Mouse (Mus musculus): ENCODE data around the gene Lipa. TPM values are rescaled to one million over a fixed set of nuclear protein-coding genes. Genes with fewer than 3 reads are reported as not detected.

Gene Lipa
- polyA plus RNA-seq, 1 experiment from 2014 or later = 44.0 TPM

DNA sequence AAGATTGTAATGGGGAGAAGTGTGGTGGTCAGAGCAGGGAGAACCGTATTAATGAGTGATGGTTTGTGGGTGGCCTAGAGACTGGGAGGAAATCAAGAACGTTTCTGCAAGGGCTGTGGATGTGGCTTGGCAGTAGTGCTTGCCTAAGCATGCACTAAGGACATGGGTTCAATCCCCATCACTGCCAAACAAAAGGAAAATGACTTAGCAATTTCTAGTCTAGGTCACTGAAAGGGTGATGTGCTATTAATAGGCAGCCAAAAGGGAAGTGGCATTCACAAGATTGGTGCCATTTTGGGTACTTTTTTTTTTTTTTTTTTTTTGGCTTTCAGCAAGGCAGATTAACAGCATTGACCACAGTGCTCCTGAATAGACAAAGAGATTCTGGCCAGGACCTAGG lies 5.9 kb downstream of the Lipa start:
- ATAC-seq (ENCODE audit: insufficient number of reproducible peaks, low FRiP score, low TSS enrichment, low read depth) = no peak

DNA sequence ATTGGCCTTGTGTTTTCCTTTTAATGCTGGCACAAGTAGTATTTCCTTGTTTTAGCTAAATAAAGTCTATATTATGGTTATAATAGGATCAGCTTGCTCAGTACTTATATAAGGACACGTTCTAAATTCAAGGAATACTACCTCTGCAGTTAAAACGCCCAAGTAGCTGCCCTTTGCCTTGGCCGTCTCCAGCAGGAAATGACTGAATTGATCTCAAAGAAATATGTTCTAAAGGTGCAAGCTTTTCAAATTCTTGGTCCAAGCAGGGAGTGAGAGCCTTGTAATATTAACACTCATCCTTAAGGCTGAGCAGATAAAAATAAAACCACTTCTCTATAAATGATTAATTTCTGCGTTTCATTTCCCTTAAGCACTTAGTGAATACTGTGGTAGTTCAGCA lies 7.2 kb downstream of the Lipa start:
- 84% methylated on average over 4 of the region's 4 CpGs for WGBS
- Histone ChIP-seq H3K9me3 (replicated peaks) (no peaks in the 10 kb centered on the region), H3K27me3 (no peaks in the 10 kb centered on the region), H3K4me2 (replicated peaks) (no peak overlapping the region), H3K4me3 (replicated peaks) (no peak overlapping the region), H3K4me1 (no peaks in the 10 kb centered on the region), H3K36me3 (peaks cover 5% of the 10 kb centered on the region; the same call in 1 of the 2 replicates), H3K9ac (no peak overlapping the region), H3K27ac (replicated peaks) (no peak overlapping the region)
- no peak for ATAC-seq (ENCODE audit: insufficient number of reproducible peaks, low FRiP score, low TSS enrichment, low read depth)

More for the DNA sequence above, 5.9 kb downstream of the Lipa start:
- 65% methylated on average over 2 of the region's 2 CpGs for WGBS
- Histone ChIP-seq H3K9me3 (replicated peaks) (no peaks in the 10 kb centered on the region), H3K27ac (replicated peaks) (no peak overlapping the region), H3K9ac (no peak overlapping the region), H3K4me1 (no peaks in the 10 kb centered on the region), H3K36me3 (peaks cover 5% of the 10 kb centered on the region; the same call in 1 of the 2 replicates), H3K4me2 (replicated peaks) (no peak overlapping the region), H3K4me3 (replicated peaks) (no peak overlapping the region), H3K27me3 (no peaks in the 10 kb centered on the region)

DNA sequence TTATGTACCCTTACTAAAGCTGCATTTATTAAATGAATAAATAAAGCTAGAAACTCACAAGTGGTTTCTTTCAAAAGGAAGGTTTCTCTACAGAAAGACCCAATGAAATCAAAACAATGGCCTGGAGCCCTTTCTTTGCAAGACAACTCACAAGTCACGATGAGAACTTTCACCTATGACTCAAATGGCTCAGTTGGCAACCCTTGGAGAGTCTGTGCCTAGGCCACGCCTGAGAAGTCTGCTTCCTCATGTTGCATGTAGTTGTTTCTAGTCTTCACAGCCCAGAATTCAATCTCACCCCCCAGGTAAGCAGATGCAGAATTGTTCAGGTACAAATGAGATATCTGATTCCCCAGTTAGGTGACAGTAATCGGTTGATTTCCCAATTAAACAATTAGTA lies 7.6 kb downstream of the Lipa start:
- H3K4me2 ChIP-seq (replicated peaks) = no peak overlapping the region
- no peak overlapping the region for H3K4me3 ChIP-seq (replicated peaks)
- ATAC-seq (ENCODE audit: insufficient number of reproducible peaks, low FRiP score, low TSS enrichment, low read depth) = no peak
- H3K4me1 ChIP-seq = no peaks in the 10 kb centered on the region
- no peaks in the 10 kb centered on the region for H3K9me3 ChIP-seq (replicated peaks)
- H3K36me3 ChIP-seq = peaks cover 5% of the 10 kb centered on the region; the same call in 1 of the 2 replicates
- no peak overlapping the region for H3K9ac ChIP-seq
- 82% methylated on average over 3 of the region's 3 CpGs for WGBS
- H3K27me3 ChIP-seq = no peaks in the 10 kb centered on the region
- no peak overlapping the region for H3K27ac ChIP-seq (replicated peaks)

DNA sequence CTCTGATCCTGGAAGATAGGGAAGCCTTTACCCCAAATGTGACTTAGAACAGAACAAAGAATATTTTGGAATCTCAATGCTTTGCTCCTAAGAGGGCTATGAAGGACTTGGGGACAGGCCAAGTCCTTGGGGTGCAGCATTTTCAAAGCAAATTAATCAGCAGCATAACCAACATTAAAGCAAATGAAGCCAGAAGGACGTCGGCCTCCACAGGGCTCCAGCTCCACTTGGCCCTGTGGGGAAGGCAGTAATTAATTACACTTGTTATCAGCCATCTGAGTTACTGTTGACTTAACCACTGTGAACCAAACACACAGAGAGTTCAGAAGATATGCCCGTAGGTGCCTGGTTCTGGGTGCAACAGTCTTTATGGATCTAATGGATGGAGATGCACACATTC lies 8.5 kb downstream of the Lipa start:
- Histone ChIP-seq H3K27ac (replicated peaks) (no peak overlapping the region), H3K4me1 (no peaks in the 10 kb centered on the region), H3K9me3 (replicated peaks) (no peaks in the 10 kb centered on the region), H3K4me3 (replicated peaks) (no peak overlapping the region), H3K9ac (no peak overlapping the region), H3K27me3 (no peaks in the 10 kb centered on the region), H3K4me2 (replicated peaks) (no peak overlapping the region), H3K36me3 (peaks cover 5% of the 10 kb centered on the region; the same call in 1 of the 2 replicates)
- 69% methylated on average over 3 of the region's 3 CpGs for WGBS
- ATAC-seq (ENCODE audit: insufficient number of reproducible peaks, low FRiP score, low TSS enrichment, low read depth) = no peak

DNA sequence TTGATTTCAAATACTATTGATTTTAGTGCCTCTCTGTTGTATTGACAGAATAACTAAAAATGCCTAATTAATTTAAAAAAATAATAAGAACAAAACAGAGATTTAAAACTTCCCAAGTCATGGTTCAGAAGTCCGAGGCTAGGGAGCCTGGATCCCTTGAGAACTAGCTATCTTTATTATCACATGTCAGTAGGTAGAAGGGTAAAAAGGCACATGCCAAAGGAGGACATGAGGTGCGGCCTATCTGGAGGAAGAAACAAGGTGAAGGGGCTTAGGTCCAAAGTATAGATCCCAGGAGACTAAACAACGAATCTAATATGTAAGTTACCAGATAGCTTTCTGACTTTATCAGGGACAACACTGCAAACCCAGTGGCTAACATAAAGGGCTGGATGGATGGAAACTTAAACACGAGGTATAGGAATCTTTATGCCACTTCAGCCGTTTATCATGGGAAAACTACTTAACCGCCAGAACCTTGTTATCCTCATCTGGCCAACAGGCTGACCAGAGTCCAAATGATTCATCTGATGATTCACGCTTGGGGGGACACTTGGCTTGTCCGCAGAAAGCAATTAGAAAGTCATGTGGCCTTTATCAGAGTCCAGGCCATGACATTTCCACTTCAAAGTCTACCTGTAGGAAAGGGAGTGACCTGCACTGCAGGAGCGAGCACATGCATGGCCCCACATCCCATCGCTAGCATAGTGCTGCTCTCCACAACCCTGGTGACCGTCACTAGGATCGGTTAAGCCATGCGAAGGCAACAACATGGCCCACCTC lies 9.3 kb downstream of the Lipa start:
- no peak overlapping the region for H3K4me3 ChIP-seq (replicated peaks)
- H3K27me3 ChIP-seq = no peaks in the 10 kb centered on the region
- H3K36me3 ChIP-seq = peaks cover 5% of the 10 kb centered on the region; the same call in 1 of the 2 replicates
- H3K9me3 ChIP-seq (replicated peaks) = no peaks in the 10 kb centered on the region
- H3K27ac ChIP-seq (replicated peaks) = no peak overlapping the region
- H3K9ac ChIP-seq = no peak overlapping the region
- 93% methylated on average over 13 of the region's 13 CpGs for WGBS
- no peak overlapping the region for H3K4me2 ChIP-seq (replicated peaks)
- H3K4me1 ChIP-seq = no peaks in the 10 kb centered on the region
- no peak for ATAC-seq (ENCODE audit: insufficient number of reproducible peaks, low FRiP score, low TSS enrichment, low read depth)

DNA sequence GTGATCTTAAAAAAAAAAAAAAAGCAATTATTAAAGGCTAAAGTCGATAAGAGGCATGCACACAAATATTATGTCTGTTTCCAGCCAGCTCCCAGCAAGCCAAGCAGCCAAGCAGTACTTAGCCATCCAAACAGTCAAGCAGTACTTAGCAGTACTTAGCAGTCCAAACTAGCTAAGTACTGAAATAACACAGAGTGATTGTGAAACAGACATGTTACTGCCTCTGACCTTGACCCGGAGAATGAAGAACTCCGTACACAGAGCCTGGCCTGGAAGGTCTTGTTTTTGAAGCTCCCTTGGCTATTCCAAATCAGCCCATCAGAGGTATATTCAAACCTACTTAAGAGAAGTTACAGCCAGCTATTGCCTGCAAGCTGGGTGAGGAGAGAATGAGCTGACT lies 10.1 kb downstream of the Lipa start:
- 91% methylated on average over 3 of the region's 3 CpGs for WGBS
- H3K27ac ChIP-seq (replicated peaks) = no peak overlapping the region
- H3K4me2 ChIP-seq (replicated peaks) = no peak overlapping the region
- no peaks in the 10 kb centered on the region for H3K9me3 ChIP-seq (replicated peaks)
- H3K9ac ChIP-seq = no peak overlapping the region
- peaks cover 5% of the 10 kb centered on the region; the same call in 1 of the 2 replicates for H3K36me3 ChIP-seq
- no peak for ATAC-seq (ENCODE audit: insufficient number of reproducible peaks, low FRiP score, low TSS enrichment, low read depth)
- H3K4me3 ChIP-seq (replicated peaks) = no peak overlapping the region
- no peaks in the 10 kb centered on the region for H3K27me3 ChIP-seq
- H3K4me1 ChIP-seq = no peaks in the 10 kb centered on the region

DNA sequence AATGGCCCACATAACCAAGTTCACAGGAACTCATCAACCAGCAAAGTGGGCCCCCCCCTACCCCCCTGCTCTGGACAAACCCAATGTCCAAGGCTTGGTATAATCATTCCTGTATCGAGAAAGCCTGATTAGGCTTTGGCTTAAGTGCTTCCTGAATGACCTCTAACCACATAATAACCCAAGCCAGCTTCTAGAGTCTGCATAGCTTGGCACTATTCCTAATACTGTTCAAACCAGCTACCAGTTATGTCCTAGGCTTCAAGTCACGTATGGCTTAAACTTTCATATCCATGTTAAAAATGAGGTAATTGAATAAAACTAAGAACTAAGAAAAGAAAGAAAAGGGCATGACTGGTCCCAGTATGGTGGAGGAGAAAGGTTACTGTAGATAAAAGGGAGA lies 10.9 kb downstream of the Lipa start:
- Histone ChIP-seq H3K4me3 (replicated peaks) (no peak overlapping the region), H3K9me3 (replicated peaks) (no peaks in the 10 kb centered on the region), H3K27ac (replicated peaks) (no peak overlapping the region), H3K36me3 (peaks cover 5% of the 10 kb centered on the region; the same call in 1 of the 2 replicates), H3K4me1 (no peaks in the 10 kb centered on the region), H3K27me3 (no peaks in the 10 kb centered on the region), H3K9ac (no peak overlapping the region), H3K4me2 (replicated peaks) (no peak overlapping the region)
- 68% methylated on average over 2 of the region's 2 CpGs for WGBS
- ATAC-seq (ENCODE audit: insufficient number of reproducible peaks, low FRiP score, low TSS enrichment, low read depth) = no peak

DNA sequence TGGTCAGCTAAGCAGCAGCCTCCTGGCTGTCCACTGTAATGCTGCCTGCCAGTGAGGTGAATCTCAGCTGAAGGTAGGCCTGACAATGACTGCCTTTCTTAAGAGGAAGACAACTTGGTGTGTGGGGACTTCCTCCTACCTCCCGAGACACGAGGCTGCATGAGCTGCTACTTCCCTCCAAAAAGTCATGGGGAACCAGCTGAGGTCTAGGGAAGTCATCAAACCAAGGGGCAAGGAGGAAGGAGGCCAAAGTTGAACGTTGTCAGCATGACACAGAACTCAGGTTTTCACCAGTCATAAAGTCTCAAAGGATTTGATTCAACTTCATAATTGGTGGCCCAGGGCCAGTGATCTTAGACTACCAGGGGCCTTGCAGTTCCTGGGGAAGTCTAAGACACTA lies 11.6 kb downstream of the Lipa start:
- H3K9ac ChIP-seq = no peak overlapping the region
- H3K27ac ChIP-seq (replicated peaks) = no peak overlapping the region
- H3K4me3 ChIP-seq (replicated peaks) = no peak overlapping the region
- ATAC-seq (ENCODE audit: insufficient number of reproducible peaks, low FRiP score, low TSS enrichment, low read depth) = no peak
- no peak overlapping the region for H3K4me2 ChIP-seq (replicated peaks)
- H3K27me3 ChIP-seq = no peaks in the 10 kb centered on the region
- WGBS = 70% methylated on average over 3 of the region's 3 CpGs
- H3K4me1 ChIP-seq = no peaks in the 10 kb centered on the region
- H3K9me3 ChIP-seq (replicated peaks) = no peaks in the 10 kb centered on the region
- H3K36me3 ChIP-seq = peaks cover 5% of the 10 kb centered on the region; the same call in 1 of the 2 replicates

DNA sequence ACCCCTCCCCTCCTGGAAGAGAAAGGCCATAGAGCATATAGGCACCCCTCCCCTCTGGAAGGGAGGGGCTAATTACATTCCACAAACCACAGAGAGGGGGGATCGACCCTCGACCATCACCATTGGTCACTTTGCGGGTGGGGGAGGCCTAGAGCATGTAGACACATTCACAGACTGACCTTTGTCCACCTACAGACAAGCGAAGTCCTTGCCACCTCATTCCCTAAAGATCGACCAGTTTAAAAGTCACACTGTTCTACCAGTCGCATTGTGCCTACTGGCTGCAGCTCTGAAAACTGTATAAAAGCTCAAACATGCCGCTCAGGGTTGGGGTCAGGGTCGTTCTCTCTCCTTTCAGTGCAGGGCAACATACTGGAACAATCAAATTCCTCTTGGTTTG lies 15.7 kb downstream of the Lipa start:
- 64% methylated on average over 8 of the region's 8 CpGs for WGBS
- no peaks in the 10 kb centered on the region for H3K4me1 ChIP-seq
- no peak for ATAC-seq (ENCODE audit: insufficient number of reproducible peaks, low FRiP score, low TSS enrichment, low read depth)

DNA sequence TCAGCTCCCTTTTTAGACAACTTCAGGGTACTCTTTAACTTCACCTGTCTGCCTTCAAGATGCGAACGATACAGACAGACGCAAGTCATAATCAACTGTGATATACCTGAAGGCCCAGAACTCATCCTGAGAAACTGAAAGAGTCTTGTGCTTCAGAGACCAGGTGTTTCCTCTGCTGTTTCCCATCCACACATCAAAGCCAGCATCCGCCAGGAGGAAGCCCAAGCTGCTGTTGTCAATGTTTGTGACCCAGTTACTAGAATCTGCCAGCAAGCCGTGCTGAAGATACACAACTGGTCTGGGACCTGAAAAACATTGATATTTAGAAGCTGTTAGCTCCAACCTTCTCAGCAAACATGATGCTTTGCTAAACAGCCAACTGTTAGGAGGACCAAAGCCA lies 16.6 kb downstream of the Lipa start:
- Histone ChIP-seq H3K4me3 (replicated peaks) (no peak overlapping the region), H3K9me3 (replicated peaks) (no peaks in the 10 kb centered on the region), H3K4me2 (replicated peaks) (no peak overlapping the region), H3K27me3 (no peaks in the 10 kb centered on the region), H3K9ac (no peak overlapping the region), H3K27ac (replicated peaks) (no peak overlapping the region), H3K4me1 (no peaks in the 10 kb centered on the region), H3K36me3 (peaks cover 20% of the 10 kb centered on the region)
- WGBS = 79% methylated on average over 5 of the region's 5 CpGs
- no peak for ATAC-seq (ENCODE audit: insufficient number of reproducible peaks, low FRiP score, low TSS enrichment, low read depth)

More for the DNA sequence above, 15.7 kb downstream of the Lipa start:
- Histone ChIP-seq H3K27me3 (no peaks in the 10 kb centered on the region), H3K4me2 (replicated peaks) (no peak overlapping the region), H3K9ac (no peak overlapping the region), H3K9me3 (replicated peaks) (no peaks in the 10 kb centered on the region), H3K36me3 (peaks cover 12% of the 10 kb centered on the region), H3K4me3 (replicated peaks) (no peak overlapping the region), H3K27ac (replicated peaks) (no peak overlapping the region)

DNA sequence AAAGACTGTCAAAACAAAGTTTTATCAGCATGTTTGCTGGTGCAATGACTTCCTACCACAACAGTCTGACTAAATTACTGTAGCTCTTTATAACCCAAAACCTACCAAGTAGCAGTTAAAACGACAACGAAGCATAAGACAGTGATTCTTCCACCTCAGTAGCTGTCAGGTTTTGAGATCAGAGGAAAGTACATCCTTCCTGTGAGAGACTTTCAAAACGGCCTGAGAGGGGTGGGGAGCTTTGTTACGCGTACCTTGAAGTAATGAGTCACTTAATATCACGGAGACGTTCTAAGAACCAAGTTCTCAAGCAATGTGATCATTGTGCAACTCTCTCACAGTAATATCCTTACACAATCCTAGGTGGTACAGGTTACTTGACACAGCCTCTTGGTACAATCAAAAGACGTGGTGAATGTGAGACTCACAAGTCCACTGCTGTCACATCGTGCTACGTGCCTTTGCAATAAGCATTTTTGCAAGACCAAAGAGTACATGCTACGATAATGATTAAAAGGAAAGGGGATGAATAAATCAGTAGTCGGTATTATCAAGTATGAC lies 22.0 kb downstream of the Lipa start:
- Histone ChIP-seq H3K36me3 (peaks cover 26% of the 10 kb centered on the region), H3K27me3 (no peaks in the 10 kb centered on the region), H3K9me3 (replicated peaks) (no peaks in the 10 kb centered on the region), H3K27ac (replicated peaks) (no peak overlapping the region), H3K4me2 (replicated peaks) (no peak overlapping the region), H3K4me3 (replicated peaks) (no peak overlapping the region), H3K9ac (no peak overlapping the region), H3K4me1 (no peaks in the 10 kb centered on the region)
- WGBS = 82% methylated on average over 12 of the region's 12 CpGs
- no peak for ATAC-seq (ENCODE audit: insufficient number of reproducible peaks, low FRiP score, low TSS enrichment, low read depth)

Measured in embryonic facial prominence, embryonic 15.5 days (tissue).